Mouse (Mus musculus): ENCODE data around the gene Pmpcb. TPM values are rescaled to one million over a fixed set of nuclear protein-coding genes. Genes with fewer than 3 reads are reported as not detected.

The Pmpcb gene
- total RNA-seq, 4 experiments from 2014 or later = 215 to 293 (median 236) TPM

DNA sequence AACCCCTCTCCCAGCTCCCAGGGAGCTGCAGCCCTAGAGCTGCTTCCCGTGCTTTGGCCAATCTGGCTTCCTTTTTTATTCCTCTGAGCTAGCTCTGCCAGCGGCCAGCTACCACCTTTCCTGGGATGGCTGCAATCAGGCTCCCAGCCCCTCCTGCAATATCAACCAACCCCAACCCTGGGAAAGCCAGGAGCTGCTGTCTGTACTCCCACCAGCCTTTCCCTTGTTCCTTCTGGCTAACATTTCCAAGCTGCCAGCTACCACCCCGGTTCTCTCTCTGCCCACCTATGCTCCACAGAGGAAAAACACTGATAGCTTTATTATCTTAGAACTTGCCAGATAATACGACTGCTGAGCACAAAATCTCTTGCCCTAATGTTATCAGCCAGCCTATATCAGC, 67.9 kb downstream of the Pmpcb start:
- no peak for DNase-seq

Other genes with a start within 250 kb of the Pmpcb start
- 1 to 10 TPM; 3.5 to 5.0 (median 3.9) TPM for gene Lrrc17, start 193.6 kb upstream of the Pmpcb start, total RNA-seq (2022)
- under 1 TPM in 3 of 4 experiments, not detected in 1; 0.19 to 0.52 (median 0.21) TPM for gene Fbxl13, start 91.5 kb upstream of the Pmpcb start, total RNA-seq (2022)
- 10 to 100 TPM; 21.3 to 23.2 (median 21.4) TPM for gene Armc10, start 91.3 kb upstream of the Pmpcb start, total RNA-seq (2022)
- 10 to 100 TPM; 43.1 to 64.5 (median 46.1) TPM for gene Napepld, start 35.7 kb upstream of the Pmpcb start, total RNA-seq (2022)
- 10 to 100 TPM; 25.4 to 31.8 (median 30.2) TPM for gene Dnajc2, start 48.1 kb downstream of the Pmpcb start, total RNA-seq (2022)
- gene Psmc2, start 48.1 kb downstream of the Pmpcb start, total RNA-seq (2022) = 100 to 1,000 TPM; 127 to 153 (median 141) TPM
- gene Slc26a5, start 128.5 kb downstream of the Pmpcb start, total RNA-seq (2022) = not detected